Mouse (Mus musculus) ES-Bruce4 (cell line): ENCODE measurements around the gene Pde6d.

Experiments used
- CTCF ChIP-seq: IDR thresholded peaks from one replicate; pipeline ENCODE4 v1.8.1; 2011; ENCODE audit warnings: low read depth, low read length
- EP300 ChIP-seq: IDR thresholded peaks from 2 replicates; pipeline ENCODE4 v1.6.1; 2011; ENCODE audit warnings: low read depth, low read length; ENCODE audit not compliant: insufficient read depth

DNA sequence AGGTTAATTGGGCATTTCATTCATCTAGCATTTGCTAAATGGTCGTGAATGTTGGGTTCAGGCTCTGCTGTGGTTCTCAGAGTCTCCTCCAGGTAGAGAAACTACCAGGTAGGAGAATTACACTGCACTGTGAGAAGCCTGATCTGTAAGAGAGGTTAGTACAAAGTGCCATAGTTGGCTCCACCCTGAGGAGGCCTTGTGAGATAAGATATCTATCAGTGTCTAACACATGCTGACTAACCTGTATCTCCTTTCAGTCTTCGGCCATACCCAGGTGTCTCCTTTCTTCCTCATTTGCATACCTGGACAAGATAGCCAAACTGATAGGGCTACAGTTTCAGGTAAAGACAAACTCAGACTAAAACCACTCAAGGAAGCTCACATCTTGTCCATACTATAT lies 19.8 kb downstream of the Pde6d start:
- no peak for TF ChIP-seq CTCF
- no peak for TF ChIP-seq EP300
